7 mouse cellular contexts compared by ENCODE assay signal in the genomic region with DNA sequence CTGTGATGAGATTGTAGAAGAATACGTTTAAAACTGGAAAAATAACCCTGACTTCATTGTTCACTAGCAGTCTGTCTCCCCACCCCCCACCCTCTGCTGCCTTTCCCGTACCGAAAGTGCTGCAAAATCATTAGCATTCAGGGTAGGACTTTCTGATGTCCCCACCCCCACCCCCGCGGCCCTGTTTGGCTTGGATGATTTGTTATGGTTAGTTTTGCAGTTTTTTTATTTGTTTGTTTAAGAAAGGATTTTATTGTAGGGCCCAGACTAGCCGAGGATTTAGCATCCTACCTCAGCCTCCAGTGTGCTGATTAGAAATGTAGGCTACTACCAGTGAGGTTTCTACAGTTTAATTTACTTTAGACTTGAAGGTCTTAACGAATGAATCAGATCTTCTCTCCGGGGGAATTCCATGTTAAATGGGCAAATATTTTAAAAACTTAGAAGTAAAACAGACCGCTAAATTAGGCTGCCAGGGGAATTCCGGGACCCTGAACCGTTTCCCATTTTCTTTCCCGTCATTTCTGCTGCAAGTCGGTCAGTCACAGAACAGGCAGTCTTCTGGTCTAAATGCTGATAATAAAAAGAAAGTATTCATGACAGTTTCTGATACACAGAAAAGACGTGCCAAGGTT. TPM values are rescaled to one million over a fixed set of nuclear protein-coding genes. Genes with fewer than 3 reads are reported as not detected.
DNase-seq lines count a peak whose midpoint lies in the region; ATAC-seq and TF ChIP-seq lines count a peak whose summit lies in the region.

No protein-coding gene starts in this region.

- WGBS in thymus, adult 2 months: 40% methylated on average over 14 of the region's 14 CpGs
- 21% methylated on average over 14 of the region's 14 CpGs for WGBS in heart, embryonic 12.5 days
- WGBS in liver, embryonic 12.5 days (ENCODE audit: insufficient replicate concordance): 26% methylated on average over 14 of the region's 14 CpGs
- 9% methylated on average over 14 of the region's 14 CpGs for WGBS in stomach, embryonic 14.5 days

- no peaks in the 10 kb centered on the region for H3K9me3 ChIP-seq in heart, embryonic 12.5 days (replicated peaks)
- H3K9me3 ChIP-seq in liver, embryonic 12.5 days (replicated peaks): no peaks in the 10 kb centered on the region
- no peaks in the 10 kb centered on the region for H3K9me3 ChIP-seq in stomach, embryonic 14.5 days (ENCODE audit: control insufficient read depth, low read depth, low read length)

- peaks cover 8% of the 10 kb centered on the region for H3K36me3 ChIP-seq in thymus, adult 2 months (ENCODE audit: control insufficient read depth, insufficient read depth, low read length)
- H3K36me3 ChIP-seq in heart, embryonic 12.5 days: peaks cover 14% of the 10 kb centered on the region
- H3K36me3 ChIP-seq in liver, embryonic 12.5 days: peaks cover 19% of the 10 kb centered on the region
- H3K36me3 ChIP-seq in stomach, embryonic 14.5 days (ENCODE audit: control insufficient read depth, insufficient read depth, low read length): peaks cover 13% of the 10 kb centered on the region; the same call in 1 of the 2 replicates

- no peak for ATAC-seq in heart, embryonic 12.5 days (ENCODE audit: insufficient number of reproducible peaks, low FRiP score)
- no peak for ATAC-seq in liver, embryonic 12.5 days
- no peak for ATAC-seq in stomach, embryonic 14.5 days (ENCODE audit: insufficient number of reproducible peaks, insufficient read depth, low FRiP score, low read depth)

- peak overlapping the region; percentile 93 for H3K9ac ChIP-seq in heart, embryonic 12.5 days
- H3K9ac ChIP-seq in liver, embryonic 12.5 days: peak overlapping the region; percentile 90
- peak overlapping the region; percentile 76; the same call in 1 of the 2 replicates for H3K9ac ChIP-seq in stomach, embryonic 14.5 days (replicated peaks; ENCODE audit: low read depth, low read length)

- no peak for DNase-seq in thymus, adult 2 months
- no peak for DNase-seq in thymus, postnatal 36 days
- DNase-seq in spleen, adult 12 weeks (ENCODE audit: low spot score): no peak

- H3K4me2 ChIP-seq in heart, embryonic 12.5 days: peak overlapping the region; percentile 69
- H3K4me2 ChIP-seq in liver, embryonic 12.5 days: peak overlapping the region; percentile 86
- H3K4me2 ChIP-seq in stomach, embryonic 14.5 days (replicated peaks; ENCODE audit: low read depth, low read length): peak overlapping the region; percentile 58

- no peak for TF ChIP-seq POLR2A in thymus, adult 2 months (IDR thresholded peaks at IDR 0.05; ENCODE audit: control insufficient read depth, extremely low read depth, insufficient read depth, low read length, poor library complexity)

- no peaks in the 10 kb centered on the region for H3K27me3 ChIP-seq in thymus, adult 2 months (ENCODE audit: control insufficient read depth, insufficient read depth, low read length)
- no peaks in the 10 kb centered on the region for H3K27me3 ChIP-seq in heart, embryonic 12.5 days (replicated peaks)
- no peaks in the 10 kb centered on the region for H3K27me3 ChIP-seq in liver, embryonic 12.5 days (replicated peaks)
- no peaks in the 10 kb centered on the region for H3K27me3 ChIP-seq in stomach, embryonic 14.5 days (ENCODE audit: control insufficient read depth, insufficient read depth, low read length)

- H3K4me1 ChIP-seq in thymus, adult 2 months (replicated peaks; ENCODE audit: control insufficient read depth, insufficient read depth, low read length): peaks cover 7% of the 10 kb centered on the region
- peaks cover 10% of the 10 kb centered on the region for H3K4me1 ChIP-seq in brown adipose tissue, adult 24 weeks (ENCODE audit: control insufficient read depth, insufficient read depth, insufficient read length, low read length)
- peaks cover 17% of the 10 kb centered on the region for H3K4me1 ChIP-seq in heart, embryonic 12.5 days (replicated peaks)
- H3K4me1 ChIP-seq in liver, embryonic 12.5 days: peaks cover 24% of the 10 kb centered on the region
- H3K4me1 ChIP-seq in stomach, embryonic 14.5 days (ENCODE audit: control insufficient read depth, insufficient read depth, low read length): peaks cover 5% of the 10 kb centered on the region

- no peak for TF ChIP-seq CTCF in thymus, adult 2 months (IDR thresholded peaks at IDR 0.05; ENCODE audit: borderline replicate concordance, control insufficient read depth, extremely low read depth, insufficient read depth, low read length, poor library complexity)

- H3K4me3 ChIP-seq in thymus, adult 2 months (ENCODE audit: control insufficient read depth, insufficient read depth, low read length): no peak overlapping the region
- H3K4me3 ChIP-seq in brown adipose tissue, adult 24 weeks (ENCODE audit: insufficient read depth, low read depth, low read length): peak overlapping the region; percentile 80
- H3K4me3 ChIP-seq in heart, embryonic 12.5 days: peak overlapping the region; percentile 80
- H3K4me3 ChIP-seq in liver, embryonic 12.5 days: peak overlapping the region; percentile 76
- peak overlapping the region; percentile 76 for H3K4me3 ChIP-seq in stomach, embryonic 14.5 days (ENCODE audit: low read depth, low read length)

- peak overlapping the region; percentile 36; the same call in 1 of the 2 replicates for H3K27ac ChIP-seq in thymus, adult 2 months (ENCODE audit: control insufficient read depth, insufficient read depth, low read length)
- H3K27ac ChIP-seq in brown adipose tissue, adult 24 weeks (replicated peaks; ENCODE audit: low read depth, low read length): peak overlapping the region; percentile 91
- peak overlapping the region; percentile 100 for H3K27ac ChIP-seq in heart, embryonic 12.5 days (ENCODE audit: poor library complexity, severe bottlenecking)
- peak overlapping the region; percentile 99 for H3K27ac ChIP-seq in liver, embryonic 12.5 days
- peak overlapping the region; percentile 99 for H3K27ac ChIP-seq in stomach, embryonic 14.5 days (ENCODE audit: low read length)

RNA-seq across cellular contexts. Expression of a gene that starts 1.1 kb away (rescaled TPM):
- 43.5 and 43.6 TPM in 2 replicates for polyA plus RNA-seq in thymus, adult 2 months (2012; rRNA removed)
- 10.1 and 19.7 TPM in 2 replicates for polyA plus RNA-seq in brown adipose tissue, adult 24 weeks (2012; ENCODE audit: insufficient read depth, insufficient read length, missing spikeins)
- polyA plus RNA-seq in heart, embryonic 12.5 days (2016; fragmentation: Nextera tagmentation; extraction: Ambion mirVana): 26.0 and 28.2 TPM in 2 replicates
- 15.0 and 15.6 TPM in 2 replicates for polyA plus RNA-seq in liver, embryonic 12.5 days (2016; fragmentation: Nextera tagmentation; extraction: Ambion mirVana)
- 50.3 and 53.9 TPM in 2 replicates for polyA plus RNA-seq in stomach, embryonic 14.5 days (2014; fragmentation: Nextera tagmentation; extraction: Ambion mirVana)

RNA-seq across cellular contexts. Expression of a gene that starts 35.1 kb away (rescaled TPM):
- 30.7 and 33.5 TPM in 2 replicates for polyA plus RNA-seq in thymus, adult 2 months (2012; rRNA removed)
- polyA plus RNA-seq in brown adipose tissue, adult 24 weeks (2012; ENCODE audit: insufficient read depth, insufficient read length, missing spikeins): 12.6 and 14.9 TPM in 2 replicates
- 5.8 and 6.0 TPM in 2 replicates for polyA plus RNA-seq in heart, embryonic 12.5 days (2016; fragmentation: Nextera tagmentation; extraction: Ambion mirVana)
- 6.7 and 6.9 TPM in 2 replicates for polyA plus RNA-seq in liver, embryonic 12.5 days (2016; fragmentation: Nextera tagmentation; extraction: Ambion mirVana)
- polyA plus RNA-seq in stomach, embryonic 14.5 days (2014; fragmentation: Nextera tagmentation; extraction: Ambion mirVana): 7.7 and 8.4 TPM in 2 replicates

Comparison
In these comparisons a context has a peak if more than half of its experiments do, and no peak if none do; other contexts are left out.
1. H3K27ac ChIP-seq: peak in every context shown above with its lines; median percentile 100 in heart, embryonic 12.5 days; 99 in liver, embryonic 12.5 days; 99 in stomach, embryonic 14.5 days; 91 in brown adipose tissue, adult 24 weeks; 36 in thymus, adult 2 months.